Mouse (Mus musculus): Measurements from ENCODE around the gene Pdcd6.

The Pdcd6 gene

DNA sequence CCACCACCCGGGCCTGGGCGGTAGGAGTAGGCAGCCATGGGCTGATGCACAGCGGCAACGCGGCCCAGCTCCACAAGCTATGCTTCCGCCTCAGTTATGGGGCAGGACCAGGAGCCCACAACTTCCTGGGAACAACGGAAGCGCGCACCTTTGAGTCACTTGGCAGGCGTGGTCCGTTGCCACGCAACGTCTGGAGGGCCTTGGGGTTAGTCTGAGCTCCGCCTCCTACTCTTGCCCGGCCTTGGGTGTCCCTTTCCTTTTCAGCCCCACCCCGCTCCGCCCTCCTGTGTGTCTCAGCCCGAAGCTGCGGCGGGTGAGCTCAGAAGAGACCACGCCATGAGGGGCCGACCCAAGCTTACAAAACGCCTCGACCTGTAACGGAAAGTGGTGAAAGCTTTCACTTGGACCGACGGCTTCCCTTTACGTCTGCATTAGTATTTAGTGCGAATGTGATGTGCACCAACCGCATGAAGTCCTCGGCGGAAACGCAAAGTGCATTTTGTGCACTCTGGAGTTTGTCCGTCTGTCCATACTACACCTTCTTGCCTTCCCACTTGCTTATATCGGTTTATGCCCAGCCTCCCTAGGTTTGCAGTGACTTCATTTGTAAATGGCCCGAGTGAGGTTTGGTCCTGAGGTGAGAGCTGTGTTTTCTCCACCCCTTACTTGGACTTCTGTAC, at the start of gene Pdcd6:
Gene Pdcd6 (minus strand): TSS at position 411 of the 680 bp plus-strand sequence.
- DNase-seq, result peak; percentile 91

DNA sequence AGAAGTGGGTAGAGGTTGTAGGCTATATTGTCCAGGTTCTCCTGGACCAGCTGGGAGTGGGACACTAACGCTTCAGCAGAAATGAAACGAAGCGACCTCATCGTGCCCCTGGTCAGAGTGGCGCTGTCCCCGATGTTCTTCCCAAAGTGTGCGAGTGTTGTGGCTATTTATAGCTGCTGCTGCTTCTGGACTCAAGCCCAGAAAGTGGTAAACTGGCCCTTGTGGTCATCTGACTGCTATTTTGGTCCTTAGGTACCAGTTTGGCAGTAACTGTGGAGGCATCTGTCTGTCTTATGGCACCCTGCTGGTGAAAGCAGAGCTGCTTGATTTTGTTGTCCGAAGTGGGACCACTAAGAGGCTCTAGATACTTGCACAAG, 46.5 kb upstream of the Pdcd6 start, which contains the start of gene Lrrc14b:
Gene Lrrc14b (minus strand): TSS at position 147 of the 377 bp plus-strand sequence.
- DNase-seq, result no peak

DNA sequence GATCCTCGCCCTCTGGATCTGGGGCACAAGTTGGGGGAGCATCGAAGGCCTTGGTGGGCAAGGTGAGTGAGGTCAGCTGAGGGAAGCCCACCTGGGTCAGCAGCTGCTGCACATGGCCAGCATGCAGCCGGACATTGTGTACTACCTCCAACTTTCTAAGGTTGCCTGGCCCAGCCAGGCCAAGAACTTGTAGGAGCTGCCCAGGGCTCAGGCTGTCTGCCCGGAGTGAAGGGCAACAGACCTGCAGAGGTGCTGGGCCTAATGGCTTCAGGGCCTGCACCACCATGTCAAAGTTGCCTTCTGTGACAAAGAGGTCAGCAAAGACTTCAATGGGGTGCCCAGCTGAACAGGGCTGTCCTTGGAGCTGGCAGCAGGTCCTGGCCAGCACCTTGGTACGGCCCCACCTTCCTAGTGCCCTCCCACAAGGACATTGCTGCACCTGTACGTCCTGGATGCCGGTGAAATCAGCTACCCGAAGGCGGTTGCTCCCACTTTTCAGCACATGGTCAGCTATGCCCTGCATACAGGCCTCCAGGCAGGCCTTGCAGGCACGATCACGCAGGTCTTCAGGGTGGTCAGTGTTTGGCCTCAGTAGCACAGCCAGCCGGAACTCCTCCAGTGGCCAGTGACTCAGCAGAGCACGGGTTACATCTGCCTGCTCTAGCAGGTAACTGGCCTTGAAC, 45.9 kb upstream of the Pdcd6 start:
- DNase-seq, result no peak

DNA sequence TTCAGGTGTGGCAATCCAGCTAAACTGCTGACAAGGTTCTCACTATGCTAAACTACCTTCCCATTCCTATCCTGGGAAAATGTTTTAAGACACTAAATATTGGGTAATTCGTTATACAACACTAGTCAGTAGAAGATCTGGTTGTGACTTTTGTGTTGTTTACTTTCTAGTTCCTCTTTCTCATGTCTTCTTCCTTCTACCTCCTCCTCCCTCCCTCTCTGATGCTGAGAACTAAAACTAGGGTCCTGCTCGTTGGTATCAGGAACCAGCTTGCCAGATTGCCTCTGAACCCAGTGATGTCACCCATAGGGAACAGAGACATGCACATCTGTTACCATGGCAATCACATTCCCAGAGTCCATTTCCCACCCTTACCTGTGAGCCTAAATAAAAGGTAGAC, 44.8 kb upstream of the Pdcd6 start:
- no peak for DNase-seq

DNA sequence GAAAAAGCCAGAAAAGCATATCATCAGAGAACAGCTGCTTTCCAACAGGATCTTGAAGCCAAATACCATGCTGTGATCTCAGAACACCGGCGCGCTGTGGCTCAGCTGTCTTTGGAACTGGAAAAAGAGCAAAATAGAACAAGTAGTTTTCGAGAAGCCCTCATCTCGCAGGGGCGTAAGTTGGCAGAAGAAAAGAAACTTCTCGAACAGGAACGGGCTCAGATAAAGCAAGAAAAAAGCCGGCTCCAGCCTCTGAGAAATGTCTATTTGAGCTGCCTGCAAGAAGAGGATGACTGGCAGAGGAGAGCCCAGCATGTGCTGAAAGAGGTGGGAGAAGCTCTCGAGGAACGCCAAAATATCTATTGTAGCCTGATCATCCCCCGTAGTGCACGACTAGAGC, 39.1 kb upstream of the Pdcd6 start:
- DNase-seq, result no peak

DNA sequence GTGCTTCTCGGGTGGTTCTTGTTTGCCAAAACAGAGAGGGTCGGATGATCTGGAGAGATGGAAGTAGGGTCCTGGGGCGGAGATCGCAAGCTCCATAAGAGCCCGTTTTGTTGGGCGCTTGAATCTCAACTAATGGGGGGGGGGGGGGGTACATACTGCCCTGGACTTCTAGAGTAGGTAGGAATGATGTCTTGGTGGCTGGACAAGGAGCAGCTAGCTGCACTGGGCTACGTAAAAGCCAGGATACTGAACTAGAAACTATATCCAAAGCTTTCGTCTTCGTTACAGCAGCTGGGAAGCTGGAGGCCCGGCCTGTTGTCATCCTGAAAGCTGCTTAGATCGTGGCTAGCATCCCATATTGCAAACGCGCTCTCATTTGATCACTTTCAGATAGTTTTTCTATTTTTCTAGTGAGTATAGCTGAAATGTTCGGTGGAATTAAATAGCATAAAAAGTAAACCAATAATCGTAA, 33.1 kb upstream of the Pdcd6 start:
- DNase-seq, result no peak

DNA sequence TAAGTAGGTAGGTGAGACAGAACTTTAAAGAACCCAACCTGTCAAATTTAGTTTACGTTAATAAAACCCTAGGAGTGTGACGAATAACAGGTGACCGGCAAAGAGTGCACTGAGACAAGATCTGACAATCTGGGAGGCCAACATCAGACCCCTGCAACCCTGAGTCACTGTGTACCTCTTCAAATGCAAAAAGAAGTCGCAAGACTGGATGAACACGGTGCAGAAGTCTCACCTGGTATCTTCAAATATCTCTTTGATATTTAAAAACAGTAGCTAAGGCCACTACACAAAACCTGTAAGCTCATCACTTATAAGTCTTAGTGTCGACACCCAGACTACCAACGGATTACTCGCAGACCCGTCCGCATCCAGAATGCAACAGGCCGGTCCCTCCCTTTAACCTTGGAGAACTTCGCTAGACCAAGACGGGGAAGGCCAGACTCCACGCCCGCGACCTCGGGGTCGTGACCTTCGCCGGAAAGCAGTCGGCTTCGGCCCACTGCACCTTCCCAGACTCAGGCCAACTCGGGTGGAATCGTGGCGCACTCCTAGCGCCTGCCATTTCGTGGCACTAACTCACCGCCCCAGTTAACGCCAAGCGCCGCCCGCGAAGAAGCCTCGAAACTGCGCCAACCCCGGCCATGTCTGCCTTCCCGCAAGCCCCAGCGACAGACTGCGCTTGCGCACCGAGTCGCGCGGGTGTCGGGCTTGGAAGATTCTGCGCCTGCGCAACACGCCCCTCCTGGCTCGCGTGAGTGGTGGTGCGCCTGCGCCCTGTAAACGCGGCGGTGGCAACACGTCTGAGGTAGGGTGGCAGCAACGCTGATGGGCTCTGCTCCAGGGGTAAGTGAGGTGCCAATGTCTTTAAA, 32.4 kb upstream of the Pdcd6 start, which contains the start of the genes Sdha and Ccdc127:
Gene Sdha (minus strand): TSS at position 715 of the 869 bp plus-strand sequence.
Gene Ccdc127 (plus strand): TSS at position 744 of the 869 bp plus-strand sequence.
- peak; percentile 94 for DNase-seq

DNA sequence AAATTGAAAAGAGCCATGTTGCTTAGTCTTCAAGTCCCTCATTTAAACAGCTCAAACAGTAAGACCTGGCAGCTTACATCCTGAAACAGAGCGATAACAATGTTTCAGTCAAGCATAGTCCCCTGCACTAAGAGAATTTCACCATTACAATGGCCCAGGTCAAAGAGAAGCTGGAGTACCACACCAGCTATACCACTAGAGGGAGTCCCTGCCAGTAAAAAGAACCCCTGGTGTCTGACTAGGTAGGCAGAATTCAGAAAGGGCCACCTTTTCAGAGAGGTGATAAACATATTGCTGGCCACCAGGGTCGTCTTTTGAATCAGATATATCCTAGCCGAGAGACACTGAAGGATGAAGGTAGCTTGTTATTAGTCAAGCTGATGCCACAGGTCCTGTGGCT, 23.7 kb upstream of the Pdcd6 start:
- DNase-seq, result no peak

DNA sequence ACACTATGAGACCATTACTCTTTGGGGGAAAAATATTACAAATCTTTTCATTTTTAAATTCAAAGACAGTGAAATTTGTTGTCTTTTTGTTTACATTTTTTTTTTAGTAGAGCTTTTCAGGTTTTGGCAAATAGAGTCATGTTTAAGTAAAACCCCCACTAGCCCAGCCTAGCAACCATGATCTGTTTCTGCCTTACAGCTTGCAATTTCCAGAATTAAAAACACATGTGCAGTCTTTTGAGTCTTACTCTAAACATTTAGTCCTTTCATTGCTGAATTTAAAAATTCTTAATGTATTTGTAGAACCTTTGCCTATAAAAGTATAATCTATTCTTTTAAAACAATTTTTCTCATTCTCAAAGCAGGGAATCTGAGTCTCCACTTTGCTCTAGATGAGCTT, 11.9 kb upstream of the Pdcd6 start:
- DNase-seq, result no peak

DNA sequence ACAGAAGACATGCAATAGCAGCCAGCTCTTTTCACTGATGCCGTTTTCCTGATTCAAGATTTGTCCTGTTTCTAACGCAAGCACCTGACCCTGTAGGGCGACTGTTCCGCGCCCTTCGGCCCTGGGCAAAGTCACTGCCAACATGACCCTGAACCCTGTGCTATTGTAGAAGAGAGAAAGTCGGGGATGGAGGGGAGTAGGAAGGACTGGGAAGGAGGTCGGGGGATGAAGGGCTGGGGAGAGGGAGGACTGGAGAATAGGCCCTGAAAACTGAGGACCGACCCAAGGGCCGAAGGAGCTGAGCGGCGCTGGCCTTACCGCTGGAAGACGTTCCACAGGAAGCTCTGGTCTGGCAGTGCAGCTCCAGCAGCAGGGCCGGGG, 601 bp downstream of the Pdcd6 start:
- no peak for DNase-seq

DNA sequence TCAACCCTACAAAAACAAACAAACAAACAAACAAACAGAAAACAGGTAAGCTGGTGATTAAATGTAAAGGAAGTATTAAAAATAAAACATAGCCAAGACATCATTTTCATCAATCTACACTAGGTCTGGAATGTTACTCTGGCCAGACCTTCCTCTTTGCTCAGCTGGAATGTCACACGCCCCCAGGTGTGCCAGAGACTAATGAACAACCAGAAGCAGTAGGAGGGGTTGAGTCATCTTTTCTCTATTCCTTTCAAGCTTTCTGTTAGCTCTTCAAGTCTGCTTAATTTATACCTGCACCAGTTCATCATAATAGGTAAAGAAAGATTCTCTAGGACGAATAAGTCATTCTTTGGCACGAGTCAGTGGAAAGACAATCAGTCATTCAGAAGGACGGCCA, 994 bp downstream of the Pdcd6 start:
- DNase-seq, result no peak

DNA sequence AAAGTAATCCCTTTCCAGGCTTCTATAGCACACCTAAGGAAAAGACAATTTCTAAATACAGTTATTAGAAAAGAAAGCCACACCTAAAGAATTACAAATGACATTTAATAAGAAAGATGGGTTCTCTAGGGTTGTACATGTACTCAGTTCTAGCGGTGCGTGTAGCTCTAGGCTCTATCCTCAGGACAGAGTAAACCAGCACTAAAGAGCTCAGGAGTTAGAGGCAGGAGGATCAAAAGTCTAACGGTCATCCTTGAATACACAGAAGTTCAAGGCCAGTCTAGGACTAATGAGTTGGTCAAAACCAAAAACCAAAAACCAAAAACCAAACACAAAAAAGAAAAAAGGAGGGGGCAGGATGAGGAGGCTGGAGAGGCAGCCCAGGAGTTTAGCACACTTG, 2.8 kb downstream of the Pdcd6 start:
- no peak for DNase-seq

DNA sequence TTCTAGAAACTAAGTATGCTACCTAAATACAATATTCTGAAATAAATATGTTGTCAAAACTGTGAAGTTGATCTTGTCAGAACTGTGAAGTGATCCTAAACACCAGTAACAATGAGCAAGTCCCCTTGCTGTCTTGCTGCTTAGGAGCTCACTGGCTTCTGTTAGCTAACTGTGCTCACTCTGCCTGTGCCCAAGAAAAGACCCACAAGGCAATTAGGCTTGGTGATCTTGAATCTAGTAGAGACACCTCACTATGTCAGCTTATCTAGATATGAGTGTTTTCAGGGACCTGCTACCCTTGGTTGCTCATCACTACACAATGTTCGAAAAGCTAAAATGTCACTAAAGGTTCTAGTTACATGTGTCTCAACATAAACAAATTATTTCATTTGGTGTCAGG, 11.6 kb downstream of the Pdcd6 start:
- DNase-seq, result no peak

DNA sequence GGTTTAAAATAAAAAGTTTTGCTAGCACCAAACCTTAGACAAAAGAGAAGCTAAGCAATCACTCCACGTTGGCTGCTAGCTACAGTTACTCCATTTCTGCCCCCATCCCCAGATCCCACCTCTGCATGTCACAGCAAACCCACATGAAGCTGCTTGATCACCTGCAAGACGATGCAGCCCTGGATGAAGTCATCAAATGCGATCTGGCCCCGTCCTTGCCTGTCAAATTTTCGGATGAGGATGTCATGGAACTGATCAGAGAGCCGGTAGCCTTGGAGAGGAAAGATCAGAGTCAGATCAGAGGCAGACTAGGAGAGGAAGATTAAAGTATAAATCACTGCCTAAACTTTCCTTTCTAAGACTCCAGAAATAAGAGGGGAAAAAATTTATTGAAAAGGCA, 12.0 kb downstream of the Pdcd6 start:
- no peak for DNase-seq

DNA sequence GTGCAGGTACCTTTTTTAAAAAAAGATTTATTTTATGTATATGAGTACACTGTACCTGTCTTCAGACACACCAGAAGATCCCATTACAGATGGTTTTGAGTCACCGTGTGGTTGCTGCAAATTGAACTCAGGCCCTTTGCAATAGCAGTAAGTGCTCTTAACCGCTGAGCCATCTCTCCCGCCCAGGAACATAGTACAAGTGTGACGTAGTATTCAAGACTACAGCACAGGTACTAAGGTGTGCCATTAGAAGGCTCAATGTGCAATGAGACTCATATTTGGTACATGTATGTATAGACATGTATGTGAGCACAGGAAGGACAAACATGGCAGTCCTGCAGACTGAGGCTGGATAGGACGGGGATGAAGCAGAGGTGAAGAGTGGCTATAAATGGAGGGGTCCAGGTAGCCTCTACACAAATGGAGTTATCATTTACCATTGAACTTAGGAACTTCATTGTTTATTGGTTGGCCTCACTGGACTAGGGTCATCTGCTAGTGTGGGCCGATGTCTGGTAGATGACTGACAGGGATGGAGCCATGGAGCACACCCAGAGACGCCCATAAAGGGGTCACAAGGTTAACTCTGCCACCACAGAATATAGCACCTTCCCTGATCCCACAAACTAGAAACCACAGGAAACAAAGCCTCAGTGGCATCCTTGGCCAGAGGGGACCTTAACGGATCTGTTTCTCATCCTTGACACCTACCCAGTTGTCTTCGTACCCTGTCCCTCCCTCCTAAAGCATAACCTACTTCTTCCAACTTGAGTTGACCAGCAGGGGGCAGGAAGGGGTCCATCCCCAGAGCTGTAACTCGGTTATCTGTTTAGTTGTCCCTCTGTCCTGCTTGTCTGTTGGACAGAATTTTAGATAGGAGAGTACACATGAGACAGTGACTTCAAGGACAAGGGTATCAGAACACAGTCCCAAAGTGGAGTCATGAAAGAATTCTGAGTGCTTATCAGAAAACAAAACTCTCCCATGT, 15.0 kb downstream of the Pdcd6 start:
- DNase-seq, result no peak

DNA sequence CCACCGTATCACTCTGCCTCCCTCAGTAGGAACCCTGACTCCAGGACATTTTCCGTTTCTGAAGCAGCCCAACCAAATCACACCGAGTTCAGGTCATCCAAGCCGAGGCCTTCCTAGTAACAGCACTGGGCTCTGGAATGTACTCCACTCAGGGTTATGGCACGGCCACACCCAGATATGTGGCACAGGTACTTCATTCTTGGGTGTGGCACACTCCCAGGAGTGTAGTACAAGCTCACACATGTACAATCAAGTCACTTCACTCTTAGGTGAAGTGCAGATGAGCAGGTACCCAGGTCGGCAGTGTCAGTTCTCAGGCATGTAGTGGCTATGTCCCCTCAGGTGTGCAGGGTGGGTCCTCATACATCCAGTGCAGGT, 15.8 kb downstream of the Pdcd6 start:
- no peak for DNase-seq

DNA sequence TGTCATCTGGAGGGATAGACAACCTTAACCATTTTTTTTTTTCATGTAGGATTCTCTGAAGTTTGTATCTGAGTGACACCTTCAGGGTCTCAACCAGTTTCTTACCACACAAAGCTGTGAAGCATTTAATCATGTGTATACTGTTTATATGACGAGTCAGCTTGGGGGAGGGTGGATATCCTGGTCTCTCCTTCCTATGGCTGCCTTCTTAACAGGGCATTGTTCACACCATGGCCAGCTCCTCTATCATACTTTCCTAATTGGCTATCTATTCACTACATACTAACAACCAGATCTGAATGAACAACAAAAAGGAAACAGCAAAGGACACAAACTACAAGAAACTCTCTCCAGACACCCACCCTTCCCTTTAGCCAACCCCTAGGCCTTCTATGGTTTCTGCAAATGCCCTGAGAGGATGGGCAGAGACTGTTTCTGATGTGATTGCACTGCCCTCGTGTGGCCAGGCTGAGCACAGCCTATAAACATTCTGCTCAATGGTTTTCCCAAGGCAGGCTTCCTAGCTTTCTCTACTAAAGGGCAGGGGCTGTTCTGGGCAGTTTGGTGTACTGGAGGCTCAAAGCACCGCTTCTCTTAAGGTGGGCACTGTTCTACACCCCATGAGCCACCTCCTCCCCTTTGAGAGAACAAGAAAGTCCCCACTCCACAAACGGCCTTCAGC, 16.3 kb downstream of the Pdcd6 start:
- peak; percentile 70 for DNase-seq

DNA sequence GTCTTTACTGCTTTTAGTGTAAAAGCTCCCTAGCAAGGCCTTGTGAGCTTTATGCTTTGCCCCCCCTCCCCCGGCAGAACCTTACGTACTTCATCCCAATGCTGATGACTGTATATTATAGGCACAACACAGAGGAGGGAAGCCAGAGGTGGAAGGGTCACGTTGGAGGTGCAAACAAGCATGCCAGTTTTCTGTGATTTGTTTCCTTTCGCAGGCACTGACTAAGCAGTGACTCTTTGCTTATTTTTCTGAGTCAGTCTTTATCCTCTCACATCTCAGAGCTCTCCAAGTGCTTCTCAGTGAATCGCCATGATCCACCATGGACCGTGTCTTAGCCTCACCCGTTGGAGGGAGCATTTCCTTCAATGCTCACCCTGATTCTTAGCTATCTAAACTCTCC, 21.0 kb downstream of the Pdcd6 start:
- no peak for DNase-seq

DNA sequence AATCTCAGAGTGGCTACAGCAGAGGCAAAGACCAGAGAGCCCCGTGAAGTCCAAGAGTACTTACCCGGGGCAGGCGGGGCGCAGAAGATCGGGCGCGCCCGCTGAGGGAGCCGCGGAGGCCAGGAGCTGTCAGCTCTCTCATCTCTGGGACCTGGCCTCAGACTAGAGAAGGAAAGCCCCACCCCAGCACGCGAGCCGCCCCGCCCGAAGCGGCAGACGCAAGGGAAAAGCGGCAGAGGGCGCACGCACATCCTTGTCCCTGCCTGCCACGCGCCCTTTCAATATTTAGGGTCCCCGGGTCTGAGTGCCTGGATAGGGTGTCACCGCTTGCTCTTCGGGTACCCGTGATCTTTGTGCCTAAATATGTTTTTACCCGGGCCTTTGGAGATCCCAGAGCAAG, 25.2 kb downstream of the Pdcd6 start, which contains the start of gene Ahrr:
Gene Ahrr (minus strand): TSS at position 165 of the 400 bp plus-strand sequence.
- peak; percentile 46 for DNase-seq

DNA sequence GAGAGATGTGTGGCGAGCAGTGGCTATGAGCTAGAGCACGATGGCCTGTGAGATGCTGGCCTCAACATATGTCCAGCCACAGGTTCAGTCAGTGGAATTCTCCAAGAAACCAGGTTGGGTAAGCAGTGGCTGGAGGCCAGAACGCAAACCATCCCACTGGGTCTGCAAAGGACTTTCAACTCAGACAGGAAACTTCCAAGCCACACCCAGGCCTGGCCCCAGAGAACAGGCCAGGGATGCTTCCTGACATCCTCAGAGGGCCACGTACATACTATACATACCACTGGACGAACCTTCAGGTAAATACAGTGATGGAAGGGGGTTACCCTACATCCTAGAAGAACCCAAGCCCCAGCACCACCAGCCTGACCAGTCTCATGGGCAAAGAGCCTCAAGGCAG, 27.7 kb downstream of the Pdcd6 start:
- no peak for DNase-seq

DNA sequence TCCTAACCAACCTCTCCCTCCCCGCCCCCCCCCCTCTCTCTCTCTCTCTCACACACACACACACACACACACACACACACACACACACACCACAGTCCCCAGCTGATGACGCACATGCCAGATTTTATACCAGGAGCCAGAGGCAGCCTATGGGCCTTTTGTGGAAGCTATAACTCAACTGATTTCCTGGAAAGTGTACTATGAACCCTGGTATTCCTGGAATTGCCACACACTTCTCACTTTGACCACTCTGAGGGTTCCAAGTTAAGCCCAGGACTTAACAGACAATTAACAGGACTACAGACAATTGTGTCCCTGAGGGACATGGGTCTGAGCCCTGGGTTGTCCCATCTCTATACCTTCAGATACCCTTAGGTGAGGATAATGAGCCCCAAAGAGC, 35.1 kb downstream of the Pdcd6 start:
- DNase-seq, result no peak

DNA sequence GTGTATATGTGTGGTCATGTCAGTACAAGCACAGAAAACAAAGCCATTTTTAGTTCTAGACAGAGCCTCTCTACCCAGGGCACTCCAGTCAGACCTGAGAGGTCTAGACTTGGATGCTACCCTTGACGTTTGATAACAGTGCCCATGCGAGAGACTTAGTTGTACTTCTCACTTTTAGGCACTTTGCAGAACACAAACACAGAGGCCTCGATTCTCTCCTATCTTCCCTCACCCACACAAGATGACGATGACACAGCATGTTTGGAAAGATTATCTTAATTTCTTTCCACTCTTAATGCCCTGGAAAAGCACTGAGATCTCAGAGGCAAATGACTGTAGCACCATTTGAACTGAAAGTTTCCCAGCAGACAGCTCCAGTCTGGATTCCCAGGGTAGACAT, 41.7 kb downstream of the Pdcd6 start:
- no peak for DNase-seq
